Mouse (Mus musculus) liver, embryonic 14.5 days (tissue): ENCODE results near the gene Gm5741. TPM values are rescaled to one million over a fixed set of nuclear protein-coding genes. Genes with fewer than 3 reads are reported as not detected.

Experiments
- ATAC-seq: fragments of 200-750 bp; cut with Nextera tagmentation; 2 replicates; pipeline ENCODE4 v1.8.0; 2017; ENCODE audit warnings: moderate number of reproducible peaks, mild to moderate bottlenecking, moderate library complexity; ENCODE audit not compliant: insufficient read depth
- DNase-seq, 3 experiments: peaks; one replicate each; pipeline ENCODE4 v3.0.0-alpha.2; 2012 to 2013; ENCODE audit warnings: low read depth in 3 of 3, low spot score in 3 of 3
- H3K27ac ChIP-seq: fragments of 300-500 bp; sonication (generic); 2 replicates; pipeline ENCODE4 v1.5.1; 2014; ENCODE audit warnings: moderate library complexity, mild to moderate bottlenecking, control low read depth, inconsistent platforms
- H3K27me3 ChIP-seq: fragments of 300-500 bp; sonication (generic); 2 replicates; pipeline ENCODE4 v1.6.1; 2014; ENCODE audit warnings: mild to moderate bottlenecking, low read length, moderate library complexity; ENCODE audit not compliant: control insufficient read depth, insufficient read depth
- H3K36me3 ChIP-seq: fragments of 300-500 bp; sonication (generic); replicated peaks from 2 replicates; pipeline ENCODE4 v1.6.1; 2014; ENCODE audit warnings: low read depth; ENCODE audit not compliant: control insufficient read depth, insufficient read depth
- H3K4me1 ChIP-seq, 2 experiments: fragments of 200-500 bp in 1 of 2; fragments of 300-500 bp in 1 of 2; sonication (generic) in 1 of 2; replicated peaks; 2 replicates each; pipeline ENCODE4 v1.6.1; 2012 to 2014; ENCODE audit warnings: antibody characterized with exemption in 1 of 2, inconsistent platforms in 1 of 2, low read length in 1 of 2; ENCODE audit not compliant: control insufficient read depth in 2 of 2, insufficient read depth in 2 of 2
- H3K4me2 ChIP-seq: fragments of 300-500 bp; sonication (generic); 2 replicates; pipeline ENCODE4 v1.6.1; 2014; ENCODE audit warnings: low read depth, mild to moderate bottlenecking, control low read depth, moderate library complexity
- H3K4me3 ChIP-seq, 2 experiments: fragments of 200-500 bp in 1 of 2; fragments of 300-500 bp in 1 of 2; sonication (generic) in 1 of 2; 2 replicates each; pipeline ENCODE4 v1.5.1; 2012 to 2014; ENCODE audit warnings: low read depth in 2 of 2, low read length in 2 of 2, mild to moderate bottlenecking in 2 of 2, control low read depth in 1 of 2, inconsistent platforms in 1 of 2, moderate library complexity in 1 of 2; ENCODE audit not compliant: insufficient read depth in 1 of 2
- H3K9ac ChIP-seq: fragments of 300-500 bp; sonication (generic); replicated peaks from 2 replicates; pipeline ENCODE4 v1.6.1; 2014; ENCODE audit warnings: mild to moderate bottlenecking, control low read depth, moderate library complexity
- H3K9me3 ChIP-seq: fragments of 300-500 bp; sonication (generic); 2 replicates; pipeline ENCODE4 v1.6.1; 2016; ENCODE audit warnings: low read length, mixed read lengths; ENCODE audit not compliant: control insufficient read depth
- CTCF ChIP-seq: IDR thresholded peaks from 2 replicates; pipeline ENCODE4 v1.5.1; 2016; ENCODE audit warnings: antibody characterized with exemption, low read depth, control low read depth
- EP300 ChIP-seq: IDR thresholded peaks from 2 replicates; pipeline ENCODE4 v1.6.1; 2016; ENCODE audit warnings: antibody characterized with exemption, low read depth
- WGBS: fragments of 180-500 bp; shearing (Covaris S2); extraction: QIAGEN DNeasy Blood & Tissue Kit; methylation state at CpG from one replicate; pipeline ENCODE4 v1.1.7; 2014; ENCODE audit not compliant: insufficient replicate concordance; 5-methylcytosine and 5-hydroxymethylcytosine counted together
- polyA plus RNA-seq, 2 experiments: library from polyadenylated mRNA; depleted of rRNA in 1 of 2; stranded (reverse) in 1 of 2; unstranded in 1 of 2; fragments of >200 nt; fragmentation: Nextera tagmentation in 1 of 2; extraction: Ambion mirVana in 1 of 2; gene quantifications; 2 replicates each; pipeline versions ENCODE4 v1.2.1 to v1.2.3; 2012 to 2014

Gm5741 gene
- polyA plus RNA-seq, 2 experiments, result 0.29 TPM; not detected in 1

DNA sequence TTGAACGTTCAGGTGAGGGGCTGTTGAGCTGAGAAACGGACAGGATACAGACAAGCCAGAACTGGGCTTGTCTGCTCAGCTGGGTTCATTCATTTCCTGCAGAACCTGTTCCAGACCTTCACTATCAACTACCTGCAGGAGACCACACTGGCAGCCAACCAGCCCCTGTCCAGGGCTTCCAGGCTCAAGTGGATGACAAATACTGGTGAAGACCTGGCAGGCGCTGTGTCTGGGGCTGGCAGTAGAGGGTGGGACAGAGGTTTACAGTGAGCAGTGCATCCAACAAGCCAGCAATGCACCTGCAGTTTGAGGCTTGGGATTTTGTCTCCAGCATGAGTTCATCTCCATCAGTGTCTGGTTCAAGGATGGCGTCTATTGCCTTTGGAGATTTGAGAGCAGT lies 29.1 kb upstream of the Gm5741 start:
- DNase-seq (no peak), ATAC-seq (no peak)
- TF ChIP-seq CTCF (no peak), EP300 (no peak)
- Histone ChIP-seq H3K9me3 (no peaks in the 10 kb centered on the region), H3K4me3 (no peak overlapping the region), H3K27me3 (no peaks in the 10 kb centered on the region), H3K4me2 (no peak overlapping the region), H3K27ac (no peak overlapping the region), H3K9ac (no peak overlapping the region), H3K4me1 (no peaks in the 10 kb centered on the region), H3K36me3 (peaks cover 4% of the 10 kb centered on the region)
- 76% methylated on average over 4 of the region's 4 CpGs for WGBS

DNA sequence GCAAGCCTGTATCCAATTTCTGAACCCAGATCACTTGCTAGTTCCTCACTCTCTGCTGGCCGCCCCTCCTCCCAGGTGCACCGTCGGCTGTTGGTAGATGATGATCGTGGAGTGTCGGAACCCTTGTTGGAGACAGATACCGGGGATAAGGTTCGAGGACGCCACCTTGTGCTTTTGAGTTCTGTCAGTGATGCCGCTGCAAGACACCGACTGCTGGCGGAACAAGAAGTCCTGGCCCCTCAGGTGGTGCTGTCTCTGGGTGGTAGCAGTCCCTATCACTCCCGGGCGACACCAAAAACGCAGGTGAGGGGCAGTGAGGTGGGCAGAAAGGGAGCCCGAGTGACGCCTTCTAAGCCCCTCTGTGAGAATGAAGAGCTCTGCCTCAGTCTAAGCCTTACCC lies 28.4 kb upstream of the Gm5741 start:
- 78% methylated on average over 16 of the region's 16 CpGs for WGBS
- H3K9ac ChIP-seq, result no peak overlapping the region
- H3K9me3 ChIP-seq, result no peaks in the 10 kb centered on the region
- no peak overlapping the region for H3K4me3 ChIP-seq
- DNase-seq (no peak), ATAC-seq (no peak)
- no peak overlapping the region for H3K27ac ChIP-seq
- H3K36me3 ChIP-seq, result peaks cover 4% of the 10 kb centered on the region
- H3K4me1 ChIP-seq, result no peaks in the 10 kb centered on the region
- TF ChIP-seq EP300 (no peak), CTCF (no peak)
- no peak overlapping the region for H3K4me2 ChIP-seq
- no peaks in the 10 kb centered on the region for H3K27me3 ChIP-seq

DNA sequence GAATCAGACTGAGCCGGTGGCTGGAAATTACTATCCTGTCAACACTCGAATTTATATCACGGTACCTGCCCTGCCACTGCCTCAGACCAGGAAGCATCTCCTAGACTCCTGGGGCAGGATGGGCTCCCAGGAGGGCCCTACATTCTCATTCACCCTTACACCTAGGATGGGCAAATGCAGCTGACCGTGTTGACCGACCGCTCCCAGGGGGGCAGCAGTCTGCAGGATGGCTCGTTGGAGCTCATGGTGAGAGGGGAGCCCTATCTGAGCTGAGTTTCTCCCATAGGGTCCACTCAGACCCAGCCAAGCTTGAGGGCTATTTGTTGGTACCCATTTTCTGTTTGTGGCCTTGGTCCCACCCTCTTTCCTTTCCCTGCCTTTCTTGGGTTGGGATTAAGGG lies 27.8 kb upstream of the Gm5741 start:
- 80% methylated on average over 7 of the region's 7 CpGs for WGBS
- Histone ChIP-seq H3K4me2 (no peak overlapping the region), H3K4me1 (no peaks in the 10 kb centered on the region), H3K27me3 (no peaks in the 10 kb centered on the region), H3K27ac (no peak overlapping the region), H3K9ac (no peak overlapping the region), H3K4me3 (no peak overlapping the region), H3K9me3 (no peaks in the 10 kb centered on the region), H3K36me3 (peaks cover 4% of the 10 kb centered on the region)
- TF ChIP-seq CTCF, result no peak
- no peak for TF ChIP-seq EP300
- ATAC-seq (no peak), DNase-seq (no peak)

DNA sequence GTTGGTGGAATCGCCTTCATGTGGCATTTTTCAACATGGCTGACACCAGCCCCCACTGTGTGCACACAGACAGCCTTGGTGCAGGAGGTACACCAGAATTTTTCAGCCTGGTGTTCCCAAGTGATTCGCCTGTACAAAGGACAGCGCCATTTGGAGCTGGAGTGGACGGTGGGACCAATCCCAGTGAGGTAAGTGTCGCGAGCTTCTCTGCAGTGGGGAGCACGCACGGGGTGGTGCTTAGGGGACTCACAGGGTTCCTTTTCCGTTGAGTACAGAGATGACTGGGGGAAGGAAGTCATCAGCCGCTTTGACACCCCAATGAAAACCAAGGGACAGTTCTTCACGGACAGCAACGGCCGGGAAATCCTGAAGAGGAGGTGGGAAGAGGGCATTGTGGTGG lies 27.3 kb upstream of the Gm5741 start:
- Histone ChIP-seq H3K9ac (no peak overlapping the region), H3K27ac (no peak overlapping the region), H3K4me2 (no peak overlapping the region), H3K4me1 (no peaks in the 10 kb centered on the region), H3K9me3 (no peaks in the 10 kb centered on the region), H3K36me3 (peaks cover 4% of the 10 kb centered on the region), H3K4me3 (no peak overlapping the region), H3K27me3 (no peaks in the 10 kb centered on the region)
- TF ChIP-seq EP300 (no peak), CTCF (no peak)
- DNase-seq, result no peak
- ATAC-seq, result no peak
- WGBS, result 81% methylated on average over 13 of the region's 13 CpGs

DNA sequence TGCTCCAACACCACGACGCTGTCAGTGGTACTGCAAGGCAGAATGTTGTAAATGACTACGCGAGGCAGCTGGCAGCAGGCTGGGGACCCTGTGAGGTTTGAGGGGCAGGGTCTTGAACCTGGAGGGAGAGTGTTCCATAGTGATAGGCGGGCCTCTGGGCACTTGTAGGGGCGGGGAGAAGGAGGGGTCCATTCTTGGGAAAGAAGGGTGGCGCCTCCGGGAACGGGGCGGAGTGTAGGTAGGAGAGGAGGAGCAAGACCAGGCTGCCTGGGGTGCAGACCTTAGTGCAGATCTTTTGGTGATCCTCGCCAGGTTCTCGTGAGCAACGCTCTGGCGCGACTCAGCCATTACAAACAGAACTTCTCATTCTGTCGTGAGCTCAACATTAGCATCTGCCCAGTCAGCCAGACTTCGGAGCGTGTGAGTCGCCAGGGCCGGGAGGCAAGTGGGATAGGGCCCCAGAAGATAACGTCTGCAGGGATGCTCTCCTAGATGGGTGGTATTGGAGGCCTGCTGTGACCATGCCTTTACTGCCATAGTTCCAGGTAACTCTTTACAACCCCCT lies 23.8 kb upstream of the Gm5741 start:
- no peaks in the 10 kb centered on the region; the same call in none of the 2 replicates for H3K36me3 ChIP-seq
- no peaks in the 10 kb centered on the region for H3K9me3 ChIP-seq

More for the DNA sequence above, 23.8 kb upstream of the Gm5741 start:
- Histone ChIP-seq H3K27ac (no peak overlapping the region), H3K4me1 (no peaks in the 10 kb centered on the region), H3K27me3 (no peaks in the 10 kb centered on the region), H3K9ac (no peak overlapping the region), H3K4me3 (no peak overlapping the region), H3K4me2 (no peak overlapping the region)
- DNase-seq (no peak), ATAC-seq (no peak)
- TF ChIP-seq CTCF (no peak), EP300 (no peak)
- WGBS, result 67% methylated on average over 21 of the region's 21 CpGs
